Mouse (Mus musculus): Measurements from ENCODE around the gene Osgep.
"Not testable (repeated sequence)": the region's sequence is repeated elsewhere in the genome, so short reads cannot be mapped to it uniquely, and the experiment has no call there.

Osgep gene

DNA sequence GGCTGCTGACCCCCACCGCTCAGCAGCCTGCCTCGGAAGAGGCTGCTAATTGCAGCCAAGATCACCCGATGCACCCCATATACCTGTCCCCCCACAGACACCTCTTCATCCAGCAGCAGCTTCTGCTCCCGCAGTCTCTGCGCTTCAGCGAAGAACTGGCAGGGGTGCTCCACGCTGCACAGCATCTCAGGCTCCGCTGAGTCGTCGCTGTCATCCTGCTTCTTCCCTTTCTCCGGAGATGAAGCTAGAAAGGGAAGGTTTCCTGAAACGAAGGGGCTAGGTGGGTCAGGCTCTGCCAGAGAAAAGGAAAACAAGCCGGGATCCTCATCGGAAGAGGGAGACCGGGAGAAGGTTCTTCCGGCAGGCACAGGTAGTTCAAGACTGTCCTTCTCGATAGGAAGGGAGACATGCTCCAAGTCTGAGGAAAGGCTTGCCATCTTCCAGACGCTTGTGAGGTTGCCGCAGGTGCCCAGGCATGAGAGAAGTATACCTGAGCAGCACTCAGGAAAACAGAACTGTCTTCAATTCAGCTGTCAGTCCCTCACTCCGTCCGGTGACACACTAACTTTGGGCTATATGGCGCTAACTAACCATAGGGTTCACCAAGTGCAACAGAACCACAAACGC lies 27.8 kb downstream of the Osgep start:
- in situ Hi-C loops (cut with MboI; ENCODE audit: low pct_unique_long_range_greater_than_20kb in 1 of 2, low sequenced_read_pairs in 2 of 2, unreplicated experiment in 1 of 2): no loop called here

DNA sequence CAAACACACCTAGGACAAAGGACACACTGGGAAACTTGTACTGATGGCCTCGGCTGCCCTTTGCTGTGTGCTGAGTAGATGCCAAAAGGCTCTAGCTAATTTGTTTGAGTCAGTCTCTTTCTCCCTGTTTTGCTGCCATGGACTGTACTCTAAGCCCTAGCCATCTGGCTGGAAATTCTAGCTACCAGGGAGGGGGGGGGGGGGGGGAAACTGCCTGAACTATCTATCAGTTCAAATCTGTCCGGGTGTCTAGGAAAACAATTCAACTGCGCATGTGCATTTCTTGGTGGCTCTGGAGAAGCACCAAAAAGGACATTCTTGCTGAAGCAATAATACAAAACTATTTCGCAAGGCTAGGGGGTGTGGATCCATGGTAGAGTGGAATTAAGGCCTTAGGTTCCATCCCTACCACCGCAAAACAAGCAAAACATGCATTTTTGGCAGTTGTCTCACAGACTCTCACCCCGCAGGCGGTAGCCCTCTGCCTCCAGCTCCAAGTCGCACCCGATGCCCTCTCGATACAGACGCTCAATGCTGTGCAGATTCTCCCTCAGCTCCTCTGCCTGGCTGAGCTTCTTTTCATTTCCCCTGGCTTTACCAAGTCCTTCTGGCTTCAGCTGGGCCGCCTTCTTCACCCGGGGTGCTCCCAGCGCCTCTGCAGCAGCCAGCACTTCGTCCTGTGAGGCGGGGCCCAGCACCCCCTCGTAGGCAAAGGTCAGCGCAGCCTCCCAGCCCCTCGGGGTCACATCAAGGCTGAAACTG lies 28.5 kb downstream of the Osgep start:
- in situ Hi-C loops (cut with MboI; ENCODE audit: low pct_unique_long_range_greater_than_20kb in 1 of 2, low sequenced_read_pairs in 2 of 2, unreplicated experiment in 1 of 2): no loop called here

DNA sequence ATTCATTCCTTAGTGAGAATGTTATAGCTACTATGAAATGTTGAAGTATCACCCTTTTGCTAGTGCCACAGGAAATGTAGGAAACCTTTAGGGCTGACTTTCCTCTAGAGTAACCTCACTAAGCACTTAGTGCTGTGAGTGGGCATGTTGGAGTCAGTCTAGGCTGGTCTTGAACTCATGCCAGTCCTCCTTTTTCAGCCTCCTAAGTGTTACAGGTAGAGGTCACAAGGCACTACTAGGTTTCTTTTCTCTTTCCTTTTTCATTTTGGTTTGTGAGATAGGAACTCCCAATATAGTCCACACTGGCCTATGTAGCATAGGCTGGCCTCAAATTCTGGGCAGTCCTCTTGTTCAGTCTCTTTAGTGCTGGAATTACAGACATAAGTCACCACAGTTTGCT lies 29.3 kb downstream of the Osgep start:
- in situ Hi-C loops (cut with MboI; ENCODE audit: low pct_unique_long_range_greater_than_20kb in 1 of 2, low sequenced_read_pairs in 2 of 2, unreplicated experiment in 1 of 2): no loop called here

DNA sequence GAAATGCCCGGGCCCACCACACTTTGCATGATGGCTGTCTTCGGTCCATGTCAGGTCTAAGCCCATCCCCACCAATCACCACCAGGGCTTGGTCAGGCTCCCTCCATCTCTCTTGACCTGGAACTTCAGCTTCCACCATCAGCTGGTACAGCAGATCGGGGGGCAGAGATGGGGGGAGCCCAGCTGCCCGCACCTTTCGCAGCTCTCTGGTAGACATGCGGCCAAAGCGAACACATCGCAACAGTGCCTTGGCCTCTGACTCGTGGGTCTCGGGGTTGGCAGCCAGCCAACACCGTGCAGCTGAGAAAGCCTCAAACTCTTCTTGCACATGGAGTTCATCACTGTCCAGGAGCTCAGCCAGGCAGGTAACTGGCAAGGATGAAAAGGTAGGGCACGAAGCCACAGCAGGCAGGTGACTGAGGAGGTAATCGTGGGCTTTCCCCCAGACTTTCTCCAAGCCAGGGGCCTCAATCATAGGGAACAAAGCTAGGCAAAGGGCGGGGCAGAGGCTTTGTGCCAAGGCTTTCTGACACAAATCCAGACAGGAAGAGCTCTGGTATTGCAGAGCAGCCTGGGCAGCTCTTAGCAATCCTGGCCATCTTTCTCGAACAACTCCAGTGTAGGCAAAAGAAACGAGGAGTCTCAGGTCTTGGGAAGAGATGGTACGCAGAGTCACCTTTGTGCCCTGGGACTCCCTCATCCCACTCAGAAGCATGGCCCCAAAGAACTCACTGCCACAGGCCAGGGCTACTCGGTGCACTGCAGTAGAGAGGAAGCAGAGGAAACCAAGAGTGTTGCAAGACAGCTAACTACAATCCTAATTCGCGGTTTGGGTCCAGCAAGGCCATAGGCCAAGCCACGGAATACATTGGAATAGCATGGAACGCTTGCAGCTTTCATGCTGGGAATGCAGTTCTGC lies 31.9 kb downstream of the Osgep start:
- in situ Hi-C loops (cut with MboI; ENCODE audit: low pct_unique_long_range_greater_than_20kb in 1 of 2, low sequenced_read_pairs in 2 of 2, unreplicated experiment in 1 of 2): no loop called here

DNA sequence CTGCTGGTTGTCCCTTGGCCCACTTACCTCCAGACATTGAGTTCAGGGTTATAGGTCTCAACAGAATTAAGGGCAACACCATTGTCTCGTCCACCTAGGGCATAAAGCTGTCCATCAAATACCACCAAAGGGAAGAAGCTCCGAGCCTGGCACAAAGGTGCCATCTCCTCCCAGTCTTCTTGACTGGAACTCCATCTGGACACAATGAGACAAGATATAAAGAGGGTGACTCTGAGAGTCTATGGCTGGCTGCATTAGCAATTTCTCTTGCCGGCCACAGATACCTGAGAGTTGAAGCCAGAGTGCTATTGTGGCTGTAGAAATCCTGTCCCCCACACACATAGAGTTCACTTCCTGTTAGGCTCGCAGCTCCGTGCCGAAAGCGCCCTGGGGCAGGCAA lies 32.6 kb downstream of the Osgep start:
- in situ Hi-C loops (cut with MboI; ENCODE audit: low pct_unique_long_range_greater_than_20kb in 1 of 2, low sequenced_read_pairs in 2 of 2, unreplicated experiment in 1 of 2): no loop called here

DNA sequence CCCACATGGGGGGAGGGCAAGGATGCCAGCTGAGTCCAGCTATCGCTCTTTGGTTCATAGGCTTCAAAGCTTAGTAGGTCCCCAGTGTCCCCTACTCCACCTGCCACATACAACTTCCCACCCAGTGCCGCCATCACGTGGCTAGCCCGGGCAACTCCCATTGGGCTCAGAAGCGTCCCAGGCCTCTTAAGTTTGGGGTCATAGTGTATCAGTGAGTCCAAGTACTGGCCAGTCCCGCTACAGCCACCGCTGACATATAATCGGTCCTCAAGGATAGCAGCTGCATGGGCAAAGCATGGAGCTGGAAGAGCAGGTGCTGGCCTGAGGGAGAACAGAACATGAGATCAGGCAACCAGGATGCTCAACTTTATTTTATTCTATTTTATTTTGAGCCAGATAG lies 33.1 kb downstream of the Osgep start:
- in situ Hi-C loops (cut with MboI; ENCODE audit: low pct_unique_long_range_greater_than_20kb in 1 of 2, low sequenced_read_pairs in 2 of 2, unreplicated experiment in 1 of 2): no loop called here

DNA sequence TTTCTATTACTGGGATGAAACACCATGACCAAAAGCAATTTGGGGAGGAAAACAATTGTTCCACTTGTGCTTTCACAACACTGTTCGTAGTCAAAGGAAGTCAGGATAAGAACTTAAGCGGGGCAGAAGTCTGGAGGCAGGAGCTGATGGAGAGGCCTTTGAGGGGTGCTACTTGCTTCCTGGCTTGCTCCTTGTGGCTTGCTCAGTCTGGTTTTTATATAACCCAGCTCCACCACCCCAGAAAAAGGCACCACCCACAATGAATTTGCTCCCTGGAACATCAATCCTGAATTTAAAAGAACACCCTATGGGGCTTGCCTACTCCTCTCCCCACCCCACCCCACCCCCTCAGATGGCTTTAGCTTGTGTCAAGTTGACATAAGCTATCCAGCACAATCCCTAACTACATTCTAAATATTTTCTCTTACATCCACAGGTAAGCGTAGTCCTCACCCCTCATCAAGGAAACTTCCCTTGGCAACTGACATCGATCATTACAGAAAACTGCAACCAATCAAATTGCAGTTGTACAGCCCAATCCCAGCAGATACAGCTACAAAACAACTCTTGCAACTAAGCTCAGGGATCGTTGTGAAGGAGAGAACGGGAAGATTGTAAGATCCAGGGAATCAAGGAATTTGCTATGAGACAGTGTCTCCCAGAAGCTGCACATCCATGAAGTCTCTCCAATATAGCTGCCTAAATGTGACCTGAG lies 48.3 kb downstream of the Osgep start:
- in situ Hi-C loops (cut with MboI; ENCODE audit: low pct_unique_long_range_greater_than_20kb in 1 of 2, low sequenced_read_pairs in 2 of 2, unreplicated experiment in 1 of 2): no loop called here

DNA sequence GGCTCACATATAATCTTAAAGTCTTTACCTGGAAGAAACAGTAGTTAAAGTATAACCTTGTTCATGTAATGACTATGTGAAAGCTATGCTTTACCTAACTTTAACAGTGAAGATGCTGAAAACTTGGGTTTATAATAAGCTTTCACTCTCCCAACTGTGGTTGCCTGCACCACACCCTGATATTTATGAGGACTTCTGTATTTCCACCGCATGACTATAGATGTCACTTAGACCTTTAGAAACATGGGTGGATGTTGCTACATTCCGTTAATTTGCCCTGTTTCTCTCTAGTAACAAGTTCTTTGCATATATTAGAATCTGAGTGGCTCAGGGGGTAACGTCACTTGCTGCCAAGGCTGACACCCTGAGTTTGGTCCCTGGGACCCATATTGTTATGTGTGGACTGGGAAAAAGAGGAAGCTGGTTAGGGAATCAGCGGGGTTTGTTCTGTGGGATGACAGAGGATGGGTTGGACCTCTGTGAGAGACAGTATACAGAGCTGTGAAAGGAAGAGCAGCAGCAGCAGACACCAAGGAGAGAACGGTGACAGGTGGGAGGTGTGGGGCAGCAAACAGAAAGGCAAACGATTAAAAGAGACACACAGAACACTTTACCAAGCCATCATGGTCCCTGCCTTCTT lies 49.0 kb downstream of the Osgep start:
- in situ Hi-C loops (cut with MboI; ENCODE audit: low pct_unique_long_range_greater_than_20kb in 1 of 2, low sequenced_read_pairs in 2 of 2, unreplicated experiment in 1 of 2): no loop called here

DNA sequence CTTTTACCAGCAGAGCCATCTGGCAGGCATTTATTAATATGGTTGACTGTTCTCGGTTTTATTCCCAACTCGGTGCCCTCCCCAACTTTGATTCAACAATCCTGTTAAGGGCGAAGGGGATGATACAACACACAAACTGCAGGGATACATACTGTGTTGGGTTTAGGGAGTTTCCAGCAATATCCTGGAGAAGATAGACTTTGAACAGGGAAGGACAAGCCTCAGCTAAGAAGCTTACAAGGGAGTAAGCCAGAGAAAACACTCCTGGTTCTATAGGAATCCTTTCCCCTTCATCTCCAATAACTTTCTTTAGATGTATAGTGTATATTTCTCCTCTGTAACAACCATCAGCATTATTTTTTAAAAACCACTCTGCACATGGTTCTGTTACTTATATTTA lies 49.5 kb downstream of the Osgep start:
- in situ Hi-C loops (cut with MboI; ENCODE audit: low pct_unique_long_range_greater_than_20kb in 1 of 2, low sequenced_read_pairs in 2 of 2, unreplicated experiment in 1 of 2): no loop called here

DNA sequence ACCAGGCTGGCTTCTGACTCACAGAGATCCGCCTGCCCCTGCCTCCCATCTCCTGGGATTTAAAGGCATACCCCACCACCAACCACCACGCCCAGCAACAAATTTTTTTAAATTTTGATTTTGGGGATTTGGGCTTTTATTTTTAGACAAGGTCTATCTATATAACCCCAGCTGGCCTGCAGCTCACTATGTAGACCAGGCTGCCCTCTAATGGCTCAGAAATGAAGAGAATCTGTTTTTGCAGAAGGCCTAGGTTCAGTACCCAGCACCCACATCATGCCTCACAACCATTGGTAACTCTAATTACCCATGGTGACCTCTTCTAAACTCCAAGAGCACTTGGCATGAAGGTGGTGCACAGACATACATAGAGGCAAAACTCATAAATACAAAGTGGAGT lies 53.4 kb downstream of the Osgep start:
- in situ Hi-C loops (cut with MboI; ENCODE audit: low pct_unique_long_range_greater_than_20kb in 1 of 2, low sequenced_read_pairs in 2 of 2, unreplicated experiment in 1 of 2): no loop called here

DNA sequence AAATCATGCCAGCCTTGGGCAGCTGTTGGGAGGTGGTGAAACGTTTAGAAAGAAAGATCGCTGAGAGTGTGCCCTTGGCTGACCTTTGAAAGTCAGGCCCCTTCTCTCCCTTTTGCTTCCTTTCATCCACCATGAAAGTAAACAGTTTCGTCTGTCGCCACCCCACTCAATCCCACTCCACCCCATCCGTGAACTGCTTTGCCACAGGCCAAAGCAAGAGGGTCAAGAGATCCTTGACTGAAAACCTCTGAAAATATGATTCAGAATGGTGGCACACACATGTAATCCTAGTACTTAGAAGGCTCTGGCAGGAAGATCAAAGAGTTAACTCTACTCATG lies 53.9 kb downstream of the Osgep start:
- in situ Hi-C loops (cut with MboI; ENCODE audit: low pct_unique_long_range_greater_than_20kb in 1 of 2, low sequenced_read_pairs in 2 of 2, unreplicated experiment in 1 of 2): no loop called here

DNA sequence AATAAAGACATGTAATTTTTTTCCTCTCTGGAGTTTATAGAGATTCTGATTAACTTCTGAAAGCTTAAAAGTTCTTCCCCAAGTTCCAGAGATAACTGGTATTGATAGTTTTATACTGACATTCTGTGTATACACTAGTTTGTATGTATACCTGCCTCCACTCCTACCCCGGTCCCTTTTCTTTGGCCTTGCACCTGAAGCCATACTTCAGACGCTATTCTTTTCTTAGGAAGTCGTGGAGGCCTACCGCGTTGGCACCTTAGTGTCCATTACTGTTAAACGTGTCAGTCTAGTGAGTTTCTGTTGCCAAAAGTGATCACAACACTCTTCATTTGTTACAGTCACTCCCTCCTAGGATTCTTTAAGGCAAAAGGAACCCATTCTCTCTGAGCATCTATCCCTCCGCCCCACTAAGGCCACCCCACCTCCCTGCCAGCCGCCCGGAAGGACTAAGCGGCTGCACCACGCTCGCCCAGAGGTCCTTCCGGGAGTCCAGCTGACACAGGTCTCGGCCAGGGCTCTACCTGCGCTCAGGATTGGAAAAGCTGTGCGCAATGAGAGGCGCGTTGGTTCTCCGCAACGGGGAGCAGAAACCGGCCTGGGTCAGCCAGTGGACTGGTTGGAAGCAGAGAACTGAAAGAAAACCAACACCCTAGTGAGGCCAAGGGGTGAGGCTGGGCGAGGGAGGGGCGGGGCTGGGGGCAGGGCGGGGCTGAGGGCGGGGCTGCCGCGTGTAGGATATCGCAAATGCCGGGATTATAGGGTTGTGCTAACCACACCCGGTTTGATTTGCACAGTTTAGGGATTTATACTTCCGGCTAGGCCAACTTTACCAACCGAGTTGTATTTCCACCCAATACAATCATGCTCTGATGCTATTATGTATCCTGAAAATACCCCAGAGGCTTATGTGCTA lies 54.5 kb downstream of the Osgep start, which contains the start of gene Tep1:
Gene Tep1 (minus strand): TSS at position 672 of the 916 bp plus-strand sequence.
- in situ Hi-C loops (cut with MboI; ENCODE audit: low pct_unique_long_range_greater_than_20kb in 1 of 2, low sequenced_read_pairs in 2 of 2, unreplicated experiment in 1 of 2): no loop called here

DNA sequence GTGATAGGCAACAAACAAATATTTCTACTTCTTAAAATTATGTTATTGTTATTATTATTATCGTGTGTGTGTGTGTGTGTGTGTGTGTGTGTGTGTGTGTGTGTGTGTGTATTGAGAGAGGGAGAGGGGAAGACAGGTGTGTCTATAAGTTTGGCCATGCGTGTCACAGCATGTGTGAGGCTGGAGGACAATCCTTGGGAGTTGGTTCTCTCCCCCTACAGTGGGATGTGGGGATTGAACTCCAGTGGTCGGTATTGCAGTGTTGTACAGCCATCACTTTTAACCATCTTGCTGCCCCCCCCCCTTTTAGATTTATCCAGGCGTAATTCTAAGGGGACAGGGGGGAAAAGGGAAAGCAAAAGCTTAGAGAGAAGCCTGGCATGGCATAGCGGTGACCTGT lies 56.0 kb downstream of the Osgep start:
- in situ Hi-C loops (cut with MboI; ENCODE audit: low pct_unique_long_range_greater_than_20kb in 1 of 2, low sequenced_read_pairs in 2 of 2, unreplicated experiment in 1 of 2): no loop called here

DNA sequence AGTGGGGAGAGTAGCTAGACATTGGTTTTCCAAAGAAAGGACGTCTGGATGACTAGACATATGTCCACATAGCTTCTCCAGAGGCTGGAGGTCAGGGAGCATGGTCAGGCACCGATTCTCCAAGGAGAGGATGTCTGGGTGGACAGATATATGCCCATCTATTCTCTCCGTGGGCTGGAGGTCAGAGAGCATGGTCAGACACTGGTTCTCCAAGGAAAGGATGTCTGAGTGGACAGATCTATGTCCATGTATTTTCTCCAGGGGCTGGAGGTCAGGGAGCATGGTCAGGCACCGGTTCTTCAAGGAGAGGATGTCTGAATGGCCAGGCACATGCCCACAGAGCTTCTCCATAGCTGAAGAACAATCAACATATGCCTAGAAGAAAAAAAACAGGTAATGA lies 56.5 kb downstream of the Osgep start:
- in situ Hi-C loops (cut with MboI; ENCODE audit: low pct_unique_long_range_greater_than_20kb in 1 of 2, low sequenced_read_pairs in 2 of 2, unreplicated experiment in 1 of 2): no loop called here

DNA sequence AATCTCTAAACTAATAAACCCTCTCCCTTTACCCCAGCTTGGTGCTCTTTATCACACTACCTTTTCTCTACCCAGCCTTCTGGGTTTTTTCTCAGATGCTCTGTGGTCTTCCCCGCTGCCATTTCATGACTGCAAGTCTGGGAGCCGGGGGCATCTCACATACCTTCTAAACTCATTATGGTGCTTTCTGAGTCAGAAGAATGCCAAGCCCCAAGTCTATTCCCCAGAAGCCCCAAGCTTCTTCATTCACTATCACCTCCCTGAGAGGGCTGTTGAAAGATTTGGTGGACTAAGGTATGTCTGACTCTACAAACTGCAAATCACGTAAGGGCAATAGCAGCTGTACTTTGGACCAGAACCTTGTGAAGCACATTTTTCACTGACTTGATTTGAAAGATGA lies 57.7 kb downstream of the Osgep start:
- in situ Hi-C loops (cut with MboI; ENCODE audit: low pct_unique_long_range_greater_than_20kb in 1 of 2, low sequenced_read_pairs in 2 of 2, unreplicated experiment in 1 of 2): no loop called here

DNA sequence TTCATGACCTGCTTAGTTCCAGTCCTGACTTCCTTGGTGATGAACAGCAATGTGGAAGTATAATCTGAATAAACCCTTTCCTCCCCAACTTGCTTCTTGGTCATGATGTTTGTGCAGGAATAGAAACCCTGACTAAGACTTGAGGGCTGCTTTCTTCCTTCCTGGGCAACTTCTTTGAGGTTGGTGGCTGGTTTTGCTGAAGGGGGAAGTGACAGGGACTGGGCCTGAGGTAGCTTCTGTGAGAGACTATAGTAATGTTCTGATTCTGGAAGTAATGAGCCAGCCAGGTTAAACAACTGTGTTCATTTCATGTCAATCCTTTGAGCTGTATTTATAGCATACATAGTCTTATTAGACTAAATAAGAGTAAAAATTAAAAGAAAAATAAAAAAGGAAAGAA lies 59.7 kb downstream of the Osgep start:
- in situ Hi-C loops (cut with MboI; ENCODE audit: low pct_unique_long_range_greater_than_20kb in 1 of 2, low sequenced_read_pairs in 2 of 2, unreplicated experiment in 1 of 2): not testable (repeated sequence)

DNA sequence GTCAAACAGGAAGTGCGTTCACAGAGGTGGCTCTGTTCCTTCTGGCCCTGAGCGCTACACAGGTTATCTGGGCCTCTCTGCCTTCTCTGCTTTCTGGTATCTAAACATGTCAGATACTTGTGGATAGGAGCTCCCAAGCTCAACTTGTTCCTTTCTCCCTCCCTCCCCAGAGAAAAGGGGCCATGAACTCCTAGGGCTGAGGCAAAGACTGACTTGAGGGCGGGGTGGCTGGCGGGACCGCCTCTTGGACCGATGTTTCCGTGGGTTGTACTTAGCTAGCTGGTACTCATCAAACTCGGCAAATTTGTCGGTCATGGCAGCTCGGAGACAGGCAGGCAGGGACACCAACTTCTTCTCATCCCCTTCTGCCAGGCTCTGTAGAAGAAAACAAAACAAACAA lies 62.1 kb downstream of the Osgep start:
- in situ Hi-C loops (cut with MboI; ENCODE audit: low pct_unique_long_range_greater_than_20kb in 1 of 2, low sequenced_read_pairs in 2 of 2, unreplicated experiment in 1 of 2): no loop called here
